Mouse (Mus musculus) heart, postnatal 10 days (tissue): ENCODE measurements around the gene Pqlc2. TPM values are rescaled to one million over a fixed set of nuclear protein-coding genes. Genes with fewer than 3 reads are reported as not detected.

Experiments
- DNase-seq, 2 experiments: peaks; one replicate each; pipeline ENCODE4 v3.0.0; 2021
- intact Hi-C: fragments of 180-260 bp; cut with DNase I; formaldehyde crosslinking; loops from one replicate; pipeline ENCODE4 v1.15.1; 2025
- total RNA-seq, 2 experiments: library from RNA; stranded (reverse); gene quantifications; 2 replicates each; pipeline ENCODE4 v1.2.3; 2021

Gene Pqlc2
- total RNA-seq, 2 experiments from 2014 or later = 5.7 to 6.4 TPM

GRCm38 (mm10) chr4:139307916-139308315 lies 2.6 kb downstream of the Pqlc2 start:
- no peak for DNase-seq
- intact Hi-C loops = no loop called here

- intact Hi-C loops = no loop called here
- DNase-seq = no peak
Measured at GRCm38 (mm10) chr4:139305521-139305920, 5.0 kb downstream of the Pqlc2 start.

GRCm38 (mm10) chr4:139302241-139302640 lies 8.3 kb downstream of the Pqlc2 start:
- DNase-seq = no peak
- intact Hi-C loops = no loop called here

- intact Hi-C loops = no loop called here
- no peak for DNase-seq
Measured at GRCm38 (mm10) chr4:139301780-139302179, 8.7 kb downstream of the Pqlc2 start.

GRCm38 (mm10) chr4:139298671-139299366 lies 11.7 kb downstream of the Pqlc2 start:
- intact Hi-C loops = no loop called here
- DNase-seq = no peak

GRCm38 (mm10) chr4:139297566-139297965 lies 12.9 kb downstream of the Pqlc2 start:
- DNase-seq = peak; percentile 83
- intact Hi-C loops = no loop called here

GRCm38 (mm10) chr4:139292038-139292437 lies 18.5 kb downstream of the Pqlc2 start:
- no peak for DNase-seq
- intact Hi-C loops = no loop called here

- DNase-seq = no peak
- intact Hi-C loops = no loop called here
Measured at GRCm38 (mm10) chr4:139291099-139291498, 19.4 kb downstream of the Pqlc2 start.

GRCm38 (mm10) chr4:139289017-139289416 lies 21.5 kb downstream of the Pqlc2 start:
- intact Hi-C loops = no loop called here
- peak in 1 of 2 experiments; percentile 58 for DNase-seq

GRCm38 (mm10) chr4:139287122-139287863 lies 23.2 kb downstream of the Pqlc2 start:
- DNase-seq = peak; percentile 87 to 92
- intact Hi-C loops = loop anchor here (1.0 kb wide), 1 partner anchor 201 kb away; no protein-coding TSS in a partner anchor

- peak in 1 of 2 experiments; percentile 52 for DNase-seq
- intact Hi-C loops = no loop called here
Measured at GRCm38 (mm10) chr4:139286234-139286633, 24.3 kb downstream of the Pqlc2 start.

GRCm38 (mm10) chr4:139284877-139285276 lies 25.6 kb downstream of the Pqlc2 start:
- intact Hi-C loops = no loop called here
- no peak for DNase-seq

GRCm38 (mm10) chr4:139282955-139283417 lies 27.5 kb downstream of the Pqlc2 start:
- DNase-seq = peak in 1 of 2 experiments; percentile 35
- intact Hi-C loops = no loop called here

- intact Hi-C loops = no loop called here
- no peak for DNase-seq
Measured at GRCm38 (mm10) chr4:139281791-139282345, 28.6 kb downstream of the Pqlc2 start.

GRCm38 (mm10) chr4:139280530-139280929 lies 30.0 kb downstream of the Pqlc2 start:
- intact Hi-C loops = no loop called here
- DNase-seq = no peak

- no peak for DNase-seq
- intact Hi-C loops = no loop called here
Measured at GRCm38 (mm10) chr4:139276411-139276810, 34.1 kb downstream of the Pqlc2 start.

- intact Hi-C loops = no loop called here
- DNase-seq = no peak
Measured at GRCm38 (mm10) chr4:139274573-139274972, 35.9 kb downstream of the Pqlc2 start.

GRCm38 (mm10) chr4:139272951-139273680 lies 37.4 kb downstream of the Pqlc2 start:
- intact Hi-C loops = no loop called here
- DNase-seq = no peak

GRCm38 (mm10) chr4:139271562-139271961 lies 38.9 kb downstream of the Pqlc2 start:
- DNase-seq = no peak
- intact Hi-C loops = no loop called here

GRCm38 (mm10) chr4:139270168-139270567 lies 40.3 kb downstream of the Pqlc2 start:
- intact Hi-C loops = no loop called here

GRCm38 (mm10) chr4:139268242-139268641 lies 42.3 kb downstream of the Pqlc2 start:
- DNase-seq = no peak
- intact Hi-C loops = no loop called here

More at GRCm38 (mm10) chr4:139270168-139270567, 40.3 kb downstream of the Pqlc2 start:
- no peak for DNase-seq
